Mouse (Mus musculus) kidney, postnatal 0 days (tissue): ENCODE results near the gene Sphk2. TPM values are rescaled to one million over a fixed set of nuclear protein-coding genes. Genes with fewer than 3 reads are reported as not detected.
A peak's percentile ranks its signal among the peaks of the same experiment; 100 is the strongest.

Source experiments
- ATAC-seq: fragments of 200-750 bp; cut with Nextera tagmentation; replicated peaks from 2 replicates; pipeline ENCODE4 v1.8.0; 2017; ENCODE audit warnings: low read depth, moderate number of reproducible peaks, moderate TSS enrichment, moderate library complexity; ENCODE audit not compliant: low FRiP score
- DNase-seq: peaks from one replicate; pipeline ENCODE4 v3.0.0-alpha.2; 2016; ENCODE audit warnings: low spot score
- H3K27ac ChIP-seq: fragments of 300-500 bp; sonication (generic); 2 replicates; pipeline ENCODE4 v1.5.1; 2014; ENCODE audit warnings: mild to moderate bottlenecking
- H3K27me3 ChIP-seq: fragments of 300-500 bp; sonication (generic); 2 replicates; pipeline ENCODE4 v1.6.1; 2014; ENCODE audit warnings: low read length, mixed read lengths; ENCODE audit not compliant: insufficient read depth
- H3K36me3 ChIP-seq: fragments of 300-500 bp; sonication (generic); 2 replicates; pipeline ENCODE4 v1.6.1; 2014; ENCODE audit warnings: low read length, mixed read lengths; ENCODE audit not compliant: insufficient read depth
- H3K4me1 ChIP-seq: fragments of 300-500 bp; sonication (generic); replicated peaks from 2 replicates; pipeline ENCODE4 v1.6.1; 2014; ENCODE audit warnings: antibody characterized with exemption, low read length, mixed read lengths; ENCODE audit not compliant: insufficient read depth
- H3K4me2 ChIP-seq: fragments of 300-500 bp; sonication (generic); 2 replicates; pipeline ENCODE4 v1.6.1; 2014; ENCODE audit warnings: mild to moderate bottlenecking, low read length, moderate library complexity, mixed read lengths
- H3K4me3 ChIP-seq: fragments of 300-500 bp; sonication (generic); replicated peaks from 2 replicates; pipeline ENCODE4 v1.5.1; 2014; ENCODE audit warnings: low read depth, low read length
- H3K9ac ChIP-seq: fragments of 300-500 bp; sonication (generic); 2 replicates; pipeline ENCODE4 v1.6.1; 2014; ENCODE audit warnings: low read depth, low read length
- H3K9me3 ChIP-seq: fragments of 300-500 bp; sonication (generic); replicated peaks from 2 replicates; pipeline ENCODE4 v1.6.1; 2016; ENCODE audit warnings: low read length, inconsistent platforms, mixed read lengths
- CTCF ChIP-seq: IDR thresholded peaks from 2 replicates; pipeline ENCODE4 v1.5.1; 2016; ENCODE audit warnings: antibody characterized with exemption, low read depth, mild to moderate bottlenecking, moderate library complexity
- WGBS: fragments of 180-500 bp; shearing (Covaris S2); extraction: QIAGEN DNeasy Blood & Tissue Kit; methylation state at CpG from one replicate; pipeline ENCODE4 v1.1.7; 2014; 5-methylcytosine and 5-hydroxymethylcytosine counted together
- polyA plus RNA-seq: library from polyadenylated mRNA; unstranded; fragments of >200 nt; fragmentation: Nextera tagmentation; extraction: Ambion mirVana; gene quantifications from 2 replicates; pipeline ENCODE4 v1.2.1, GENCODE M21; 2015

Sphk2 gene
- polyA plus RNA-seq, 1 experiment from 2014 or later = 20.8 TPM

GRCm38 (mm10) chr7:45718331-45718730, 529 bp upstream of the Sphk2 start:
- no peaks in the 10 kb centered on the region for H3K27me3 ChIP-seq
- WGBS = under 1% methylated on average over 20 of the region's 20 CpGs
- DNase-seq (peak; percentile 56), ATAC-seq (no peak)
- H3K4me1 ChIP-seq = peaks cover 20% of the 10 kb centered on the region
- H3K9me3 ChIP-seq = no peaks in the 10 kb centered on the region
- H3K4me2 ChIP-seq = peak overlapping the region; percentile 86
- H3K4me3 ChIP-seq = peak overlapping the region; percentile 88
- peaks cover 23% of the 10 kb centered on the region for H3K36me3 ChIP-seq
- peak overlapping the region; percentile 91 for H3K27ac ChIP-seq
- no peak for TF ChIP-seq CTCF
- peak overlapping the region; percentile 90 for H3K9ac ChIP-seq

DNA sequence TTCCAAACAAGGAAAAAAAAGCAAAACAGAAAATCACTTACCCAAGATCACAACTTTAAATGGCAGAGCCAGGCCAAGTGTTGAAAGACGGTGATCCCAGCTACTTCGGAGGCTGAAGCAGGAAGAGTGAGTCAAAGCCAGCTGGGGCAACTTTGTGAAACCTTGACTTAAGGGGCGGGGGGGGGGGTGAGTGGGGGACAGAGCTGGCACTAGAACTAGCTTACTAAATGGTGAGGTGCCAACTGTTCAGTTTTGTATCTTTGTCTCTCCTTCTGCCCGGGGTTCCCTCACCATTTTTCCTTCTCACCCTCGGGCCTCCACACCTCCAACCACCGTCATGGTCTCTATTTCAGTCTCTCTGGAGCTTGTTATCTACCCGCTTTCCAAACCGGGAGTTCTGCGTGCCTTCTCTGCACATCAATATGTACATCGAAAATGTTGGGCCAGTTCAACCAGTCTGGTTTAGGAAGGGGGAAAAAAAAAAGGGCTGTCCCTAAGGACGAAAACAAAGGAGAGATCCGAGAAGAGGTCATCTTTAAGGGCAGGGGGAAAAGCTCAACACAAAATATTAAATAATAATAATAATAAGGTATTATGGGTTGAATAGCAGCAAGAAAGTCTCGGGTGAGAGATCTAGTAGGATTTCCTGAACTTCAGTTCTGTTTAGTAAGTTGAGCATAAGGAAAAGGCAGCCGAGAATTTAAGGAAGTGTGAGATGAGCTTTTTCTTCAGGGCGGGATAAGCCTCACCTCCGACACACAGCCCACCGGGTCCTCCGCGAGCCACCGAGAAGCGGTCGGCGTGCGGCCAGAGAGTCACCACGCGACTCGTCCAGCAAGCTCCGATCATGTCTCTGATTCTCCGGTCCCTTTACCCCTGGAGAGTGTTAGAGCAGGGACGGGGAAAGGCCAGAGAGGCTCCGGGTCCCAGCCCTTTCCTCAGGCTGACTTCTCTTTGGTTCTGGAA, 567 bp downstream of the Sphk2 start:
- no peak for DNase-seq
- Histone ChIP-seq H3K4me1 (peaks cover 20% of the 10 kb centered on the region), H3K9ac (peak overlapping the region; percentile 77), H3K27ac (peak overlapping the region; percentile 91), H3K4me3 (peak overlapping the region; percentile 88), H3K4me2 (peak overlapping the region; percentile 70), H3K27me3 (no peaks in the 10 kb centered on the region), H3K9me3 (no peaks in the 10 kb centered on the region), H3K36me3 (peaks cover 34% of the 10 kb centered on the region)
- ATAC-seq = no peak; the same call in 1 of the 2 replicates
- no peak for TF ChIP-seq CTCF
- 9% methylated on average over 31 of the region's 31 CpGs for WGBS

DNA sequence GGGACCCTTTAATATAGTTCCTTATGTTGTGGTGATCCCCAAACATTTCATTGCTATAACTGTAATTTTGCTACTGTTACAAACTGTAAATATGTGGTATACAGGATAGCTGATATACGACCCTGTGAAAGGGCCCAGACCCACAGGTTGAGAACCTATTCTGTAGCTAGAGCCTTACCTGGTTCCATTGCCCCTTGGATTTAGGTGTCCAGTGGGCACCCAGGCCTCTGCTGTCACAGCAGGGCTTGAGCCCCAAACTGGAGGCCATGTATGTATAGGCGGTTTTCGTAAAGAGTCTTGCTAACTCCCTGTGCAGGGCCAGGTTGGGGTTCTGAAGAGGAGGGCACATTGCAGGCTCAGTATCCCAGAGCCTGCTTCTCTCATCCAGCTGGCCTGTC, 1.3 kb downstream of the Sphk2 start:
- H3K27ac ChIP-seq = no peak overlapping the region

DNA sequence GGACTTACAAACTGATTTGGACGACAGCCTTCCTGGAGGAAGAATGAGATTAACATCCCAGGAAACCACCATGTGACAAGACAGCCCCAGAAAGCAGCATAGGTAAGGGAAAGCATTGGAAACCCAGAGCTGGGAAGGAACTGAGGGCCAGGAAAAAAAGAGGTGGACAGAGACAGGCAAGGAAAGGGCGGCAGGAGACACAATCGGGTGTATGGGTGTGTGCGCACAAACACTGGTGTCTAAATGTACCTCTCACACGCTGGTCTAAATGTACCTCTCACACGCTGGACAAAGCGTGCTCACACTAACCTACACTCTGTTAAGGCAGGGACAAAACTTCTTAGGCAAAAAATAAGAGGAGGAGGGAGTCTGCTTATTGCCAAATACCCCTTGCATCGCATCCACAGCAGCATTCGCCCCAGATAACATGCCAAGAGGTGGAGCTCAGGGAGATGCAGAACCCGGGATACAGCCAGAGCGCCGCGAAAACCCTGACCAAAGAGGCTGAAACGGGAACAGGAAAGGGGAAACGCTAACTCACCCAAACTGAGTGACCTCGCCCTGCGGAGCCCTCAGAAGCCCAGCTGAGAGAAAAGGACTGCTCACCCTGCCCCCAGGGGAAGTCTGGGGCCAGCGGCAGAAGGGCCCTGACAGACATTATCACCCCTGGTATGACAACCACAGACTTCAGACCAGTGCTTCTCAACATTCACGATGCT, 1.9 kb downstream of the Sphk2 start:
- Histone ChIP-seq H3K4me2 (peak overlapping the region; percentile 70), H3K9ac (0 out of 2 replicates have a peak overlapping the region, but pooled peaks have one; percentile 31), H3K36me3 (peaks cover 37% of the 10 kb centered on the region), H3K4me1 (peaks cover 20% of the 10 kb centered on the region), H3K4me3 (peak overlapping the region; percentile 63), H3K27ac (0 out of 2 replicates have a peak overlapping the region, but pooled peaks have one; percentile 50), H3K27me3 (no peaks in the 10 kb centered on the region), H3K9me3 (no peaks in the 10 kb centered on the region)
- 83% methylated on average over 19 of the region's 19 CpGs for WGBS
- no peak for TF ChIP-seq CTCF
- ATAC-seq = no peak
- no peak for DNase-seq

More for the DNA sequence above, 1.3 kb downstream of the Sphk2 start:
- no peaks in the 10 kb centered on the region for H3K27me3 ChIP-seq
- H3K4me3 ChIP-seq = peak overlapping the region; percentile 88; the same call in 1 of the 2 replicates
- H3K36me3 ChIP-seq = peaks cover 35% of the 10 kb centered on the region
- no peak for ATAC-seq
- no peak for TF ChIP-seq CTCF
- peaks cover 20% of the 10 kb centered on the region for H3K4me1 ChIP-seq
- peak overlapping the region; percentile 70 for H3K4me2 ChIP-seq
- DNase-seq = no peak
- H3K9me3 ChIP-seq = no peaks in the 10 kb centered on the region
- peak overlapping the region; percentile 77; the same call in 1 of the 2 replicates for H3K9ac ChIP-seq
- WGBS = 82% methylated on average over 3 of the region's 3 CpGs

DNA sequence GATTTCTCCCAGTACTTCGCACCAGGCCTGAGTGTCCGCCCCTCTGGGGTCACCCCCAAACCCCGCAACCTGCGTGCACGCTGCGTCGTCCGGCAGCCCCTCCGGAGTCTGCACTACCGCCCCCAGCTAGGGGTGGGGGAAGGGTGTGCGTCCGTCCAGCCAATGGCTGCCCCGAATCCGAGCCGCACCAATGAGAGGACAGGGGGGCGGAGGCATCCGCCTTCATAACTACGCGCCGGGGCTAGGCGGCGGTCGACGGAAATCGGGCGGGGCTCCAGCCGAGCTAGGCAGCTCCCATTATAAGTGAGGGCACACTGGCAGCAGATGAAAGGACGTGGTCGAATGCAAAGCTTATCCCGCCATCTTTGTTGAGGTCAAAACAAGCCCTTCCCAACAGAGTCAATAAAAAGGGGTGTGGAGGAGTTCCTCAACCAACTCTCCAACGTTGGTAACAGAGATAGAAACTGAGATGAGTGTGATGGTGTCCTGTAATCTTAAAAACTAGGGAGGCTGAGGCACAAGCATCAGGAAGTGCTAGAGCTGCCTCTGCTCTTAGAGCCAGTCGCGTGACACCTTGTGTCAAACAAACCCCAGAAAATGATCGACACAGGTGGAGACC, 2.6 kb downstream of the Sphk2 start, which contains the start of gene Rpl18:
Rpl18 (plus strand) TSS at position 368 of the 619 bp plus-strand sequence.
- peak within 1 kb of the TSS; percentile 63 for H3K4me3 ChIP-seq
- H3K4me1 ChIP-seq = peaks cover 20% of the 10 kb centered on the region
- H3K9me3 ChIP-seq = no peaks in the 10 kb centered on the region
- peaks cover 39% of the 10 kb centered on the region for H3K36me3 ChIP-seq
- peak within 1 kb of the TSS; percentile 72 for H3K9ac ChIP-seq
- DNase-seq (peak; percentile 99), ATAC-seq (peak; percentile 87)
- no peak for TF ChIP-seq CTCF
- WGBS = 7% methylated on average over 34 of the region's 34 CpGs
- no peaks in the 10 kb centered on the region for H3K27me3 ChIP-seq
- peak within 1 kb of the TSS; percentile 83 for H3K27ac ChIP-seq
- H3K4me2 ChIP-seq = peak within 1 kb of the TSS; percentile 70
